Mouse (Mus musculus): ENCODE results near the gene Ctsf.

DNA sequence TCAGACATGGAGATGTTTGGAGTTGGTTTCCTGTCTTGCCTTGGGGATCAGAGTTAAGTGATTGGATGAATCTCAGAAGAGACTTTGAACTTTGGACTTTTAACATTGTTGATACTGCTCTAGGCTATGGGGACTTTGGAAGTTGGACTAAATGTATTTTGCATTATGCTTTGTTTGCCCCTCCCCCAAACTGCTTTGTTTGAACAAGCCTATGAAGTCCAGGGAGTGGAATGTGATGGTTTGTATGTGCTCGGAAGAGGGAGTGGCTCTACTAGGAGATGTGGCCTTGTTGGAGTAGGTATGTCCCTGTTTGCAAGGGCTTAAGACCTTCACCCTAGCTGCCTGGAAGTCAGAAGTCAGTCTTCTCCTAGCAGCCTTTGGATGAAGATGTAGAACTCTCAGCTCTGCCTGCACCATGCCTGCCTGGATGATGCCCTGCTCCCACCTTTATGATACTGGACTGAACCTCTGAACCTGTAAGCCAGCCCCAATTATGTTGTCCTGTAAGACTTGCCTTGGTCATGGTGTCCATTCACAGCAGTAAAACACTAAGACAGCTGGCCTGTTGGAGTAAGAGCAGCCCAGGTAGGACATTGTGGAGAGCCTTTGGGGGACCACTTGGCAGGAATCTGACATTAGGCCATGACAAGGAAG lies 37.6 kb upstream of the Ctsf start:
- TF ChIP-seq POLR2A (IDR thresholded peaks at IDR 0.05; ENCODE audit: borderline replicate concordance, extremely low read depth, low read depth, low read length), result no peak
- no peak for TF ChIP-seq CTCF (IDR thresholded peaks at IDR 0.05; ENCODE audit: insufficient read depth, low read length)
